Mouse (Mus musculus): Measurements from ENCODE around the gene Fgfr2.
"Not testable (repeated sequence)": the region's sequence is repeated elsewhere in the genome, so short reads cannot be mapped to it uniquely, and the experiment has no call there.

Gene Fgfr2

GRCm38 (mm10) chr7:130546791-130547484 is 2576.2 kb downstream of the Fgfr2 start:
- DNase-seq (ENCODE audit: low read depth): peak; percentile 94

GRCm38 (mm10) chr7:130546421-130546790 is 2576.7 kb downstream of the Fgfr2 start:
- DNase-seq (ENCODE audit: low read depth): no peak

GRCm38 (mm10) chr7:130545893-130546292 is 2577.3 kb downstream of the Fgfr2 start:
- DNase-seq (ENCODE audit: low read depth): no peak

- DNase-seq (ENCODE audit: low read depth): no peak
Measured at GRCm38 (mm10) chr7:130545401-130545800, 2577.7 kb downstream of the Fgfr2 start.

- no peak for DNase-seq (ENCODE audit: low read depth)
Measured at GRCm38 (mm10) chr7:130543181-130543580, 2580.0 kb downstream of the Fgfr2 start.

- no peak for DNase-seq (ENCODE audit: low read depth)
Measured at GRCm38 (mm10) chr7:130540176-130540575, 2583.0 kb downstream of the Fgfr2 start.

- no peak for DNase-seq (ENCODE audit: low read depth)
Measured at GRCm38 (mm10) chr7:130537068-130537467, 2586.1 kb downstream of the Fgfr2 start.

GRCm38 (mm10) chr7:130535174-130535573 is 2588.0 kb downstream of the Fgfr2 start:
- DNase-seq (ENCODE audit: low read depth): peak; percentile 65

DNA sequence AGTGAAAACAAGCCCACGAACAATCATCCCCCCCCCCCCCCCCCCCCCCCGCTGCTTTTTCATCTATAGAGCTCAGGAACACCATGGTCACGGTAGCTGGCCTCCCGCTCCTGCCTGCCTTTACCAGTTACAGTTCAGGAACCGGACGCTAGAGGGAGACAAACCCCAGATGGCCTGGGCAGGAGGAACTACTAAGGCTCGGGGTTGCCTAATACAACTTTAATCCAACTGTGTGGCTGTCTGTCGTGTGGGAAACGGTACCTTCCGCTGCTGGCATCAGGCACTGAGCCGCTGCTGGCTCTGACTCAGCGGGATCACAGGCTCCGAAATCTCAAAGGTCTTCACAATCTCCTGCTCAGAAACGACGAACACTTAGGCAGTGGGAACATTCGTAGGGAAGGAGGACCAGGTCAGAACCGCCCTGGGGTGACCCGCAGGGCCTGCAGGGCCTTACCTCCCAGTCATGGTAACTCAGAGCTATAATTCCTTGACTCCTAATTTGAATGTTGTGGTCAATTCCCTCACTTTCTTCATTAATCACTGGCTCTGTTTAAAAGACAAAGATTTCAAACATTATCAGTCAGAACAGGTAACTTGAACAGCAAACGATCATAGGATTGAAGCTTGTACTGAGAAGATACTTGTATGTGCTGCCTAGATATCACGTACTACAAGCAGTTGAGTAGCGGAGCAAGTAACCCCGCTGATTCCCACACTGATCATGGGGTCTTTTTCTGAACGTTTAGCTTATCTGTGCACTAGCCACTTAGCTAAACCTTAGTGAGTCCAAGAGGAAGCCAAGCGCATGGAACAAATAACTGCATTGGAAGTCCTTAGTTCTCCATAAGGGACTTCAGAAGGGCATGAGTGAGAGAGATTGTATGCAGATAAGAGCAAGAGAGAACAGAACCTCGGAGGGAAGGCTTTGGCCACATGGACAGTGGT is 2589.6 kb downstream of the Fgfr2 start:
- peak; percentile 93 for DNase-seq (ENCODE audit: low read depth)

GRCm38 (mm10) chr7:130531138-130531537 is 2592.0 kb downstream of the Fgfr2 start:
- not testable (repeated sequence) for DNase-seq (ENCODE audit: low read depth)

DNA sequence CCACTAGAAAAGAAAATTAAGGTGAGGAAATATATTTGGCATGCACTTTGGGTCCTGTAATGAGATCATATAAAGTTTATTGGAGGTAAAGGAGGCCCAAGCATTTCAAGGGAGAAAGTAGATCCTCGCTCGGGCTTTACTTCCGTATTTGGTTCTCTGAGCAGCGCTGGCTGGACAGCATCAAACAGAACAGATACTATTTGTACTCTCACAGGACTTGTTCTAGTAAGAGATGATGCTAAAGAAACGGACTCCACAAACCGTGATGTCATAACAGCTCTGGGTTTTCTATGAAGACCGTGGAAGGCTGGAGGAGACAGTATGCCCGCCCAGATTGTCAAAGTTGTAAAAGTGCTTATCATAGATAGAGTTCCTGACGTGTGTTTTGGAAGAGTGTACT is 2595.8 kb downstream of the Fgfr2 start:
- no peak for DNase-seq (ENCODE audit: low read depth)

- no peak for DNase-seq (ENCODE audit: low read depth)
Measured at GRCm38 (mm10) chr7:130523451-130523850, 2599.7 kb downstream of the Fgfr2 start.

DNA sequence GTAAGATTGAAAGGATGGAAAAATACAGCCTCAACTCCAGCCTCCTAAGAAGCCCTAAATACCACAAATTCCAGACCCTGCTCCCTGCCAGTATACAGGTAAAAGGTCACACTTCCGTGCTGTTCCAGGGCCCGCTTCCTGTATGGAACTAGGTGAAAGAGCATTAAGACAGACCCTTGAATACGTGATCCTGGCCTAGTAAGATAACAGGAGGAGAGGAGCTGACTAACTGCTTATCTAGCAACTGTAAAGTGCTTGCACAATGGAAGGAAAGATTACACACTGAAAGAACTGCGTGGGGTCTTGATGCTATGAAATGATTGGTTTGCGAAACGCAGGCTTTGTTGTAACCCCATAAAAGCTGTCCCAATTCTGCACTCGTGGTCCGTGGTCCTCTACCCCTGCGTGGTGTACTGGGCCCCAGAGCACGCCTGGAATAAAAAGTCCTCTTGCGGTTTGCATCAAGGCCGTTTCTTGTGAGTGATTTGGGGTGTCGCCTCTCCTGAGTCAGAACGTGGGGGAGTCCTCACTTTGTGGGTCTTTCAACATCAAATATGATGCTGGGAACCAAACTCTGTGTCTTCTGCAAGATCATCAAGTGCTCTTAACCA is 2602.2 kb downstream of the Fgfr2 start:
- DNase-seq (ENCODE audit: low read depth): no peak

DNA sequence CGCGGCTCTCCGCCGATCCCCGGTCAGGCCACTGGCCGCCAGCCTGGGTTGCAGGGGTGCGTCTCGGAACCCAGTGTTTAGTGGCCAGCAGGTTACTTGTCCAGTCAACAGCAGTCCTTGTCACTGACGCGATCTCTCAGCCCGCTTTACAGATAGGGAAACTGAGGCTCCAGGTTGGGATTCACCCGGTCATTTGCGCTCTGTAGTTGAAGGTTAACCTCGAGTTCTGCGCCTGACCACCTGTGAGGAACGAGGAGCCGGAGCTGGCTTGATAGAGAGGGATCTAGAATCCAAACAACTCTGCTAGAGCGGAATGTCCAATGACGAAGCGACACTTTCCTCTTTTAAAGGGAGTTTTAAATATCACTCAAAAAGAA is 2603.1 kb downstream of the Fgfr2 start, which contains the start of gene Ate1:
TSS of gene Ate1 (minus strand) at position 321 of the 377 bp plus-strand sequence.
- no peak for DNase-seq (ENCODE audit: low read depth)

GRCm38 (mm10) chr7:130519096-130520048 is 2603.8 kb downstream of the Fgfr2 start:
- peak; percentile 99 for DNase-seq (ENCODE audit: low read depth)

GRCm38 (mm10) chr7:130518213-130519095 is 2604.7 kb downstream of the Fgfr2 start:
- DNase-seq (ENCODE audit: low read depth): no peak

DNA sequence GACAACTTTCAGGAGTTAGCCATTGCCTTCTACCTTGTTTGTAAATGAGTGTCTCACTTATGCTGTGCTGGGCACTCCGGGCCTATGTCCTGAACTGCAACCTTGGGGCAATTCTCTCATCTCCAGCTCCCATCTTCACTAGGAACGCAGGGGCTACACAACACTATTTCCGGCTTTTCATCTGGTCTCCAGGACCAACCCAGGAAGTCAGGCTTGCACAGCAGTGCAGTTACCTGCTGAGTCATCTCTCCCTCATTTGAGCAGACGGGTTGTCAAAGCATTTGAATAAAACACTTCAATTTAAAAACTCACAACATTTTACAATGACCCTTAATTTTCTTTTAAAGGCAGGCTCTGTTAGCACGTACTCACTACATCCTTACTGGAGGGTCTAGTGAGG is 2612.9 kb downstream of the Fgfr2 start:
- no peak for DNase-seq (ENCODE audit: low read depth)

DNA sequence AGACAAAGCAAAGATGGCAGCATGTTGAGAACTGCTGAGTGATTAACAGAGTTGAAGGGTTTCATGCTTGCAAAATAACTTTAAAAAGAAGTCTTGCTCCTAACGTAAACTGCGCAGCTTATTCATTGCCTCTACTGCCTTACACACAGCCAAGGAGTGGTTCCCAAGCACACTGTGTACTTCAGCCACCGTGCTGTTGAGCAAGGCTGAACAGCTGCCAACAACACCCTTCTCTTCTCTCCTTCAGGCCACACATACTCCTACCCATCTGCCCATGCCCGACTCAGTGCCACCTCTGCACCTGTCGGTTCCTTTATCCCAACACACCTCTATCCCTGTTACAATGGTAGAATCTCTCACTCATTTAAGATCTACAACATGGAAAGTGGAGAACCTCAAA is 2620.1 kb downstream of the Fgfr2 start:
- DNase-seq (ENCODE audit: low read depth): no peak

GRCm38 (mm10) chr7:130501499-130501898 is 2621.7 kb downstream of the Fgfr2 start:
- DNase-seq (ENCODE audit: low read depth): no peak

DNA sequence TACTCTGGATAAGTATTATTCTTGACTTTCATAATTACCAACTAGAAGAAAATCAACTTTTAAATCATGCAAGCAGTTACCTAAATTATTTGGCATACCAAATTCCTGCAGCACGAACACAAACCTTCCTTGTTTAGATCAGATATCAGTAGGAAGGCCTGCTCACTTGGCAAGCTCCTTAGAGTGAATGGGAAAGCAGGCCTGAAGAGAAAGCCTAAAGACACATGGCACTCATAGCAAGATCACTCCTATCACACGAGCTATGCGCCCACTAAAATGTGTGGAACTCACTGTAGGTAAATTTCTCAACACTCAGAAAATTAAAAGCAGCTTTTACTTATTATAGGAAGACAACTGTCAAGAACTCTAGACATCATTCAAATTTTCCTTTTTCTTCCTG is 2629.8 kb downstream of the Fgfr2 start:
- peak; percentile 28 for DNase-seq (ENCODE audit: low read depth)

DNA sequence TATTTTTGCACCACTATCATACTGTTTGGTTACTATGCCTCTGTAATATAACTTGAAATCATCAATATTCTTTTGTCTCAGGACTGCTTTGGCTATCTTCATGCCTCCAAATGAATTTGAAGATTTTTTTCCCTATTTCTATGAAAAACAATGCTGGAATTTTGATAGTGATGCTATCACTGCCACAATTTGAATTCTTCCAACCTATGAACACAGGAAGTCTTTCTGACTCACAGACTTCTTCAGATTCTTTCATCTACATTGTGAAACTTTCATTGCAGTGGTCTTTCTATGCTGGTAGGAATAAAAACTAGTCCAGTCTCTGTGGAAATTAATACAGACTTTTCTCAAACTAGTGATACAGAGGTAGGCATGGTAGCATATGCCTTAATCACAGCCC is 2631.1 kb downstream of the Fgfr2 start:
- DNase-seq (ENCODE audit: low read depth): no peak

Data from NIH3T3 (cell line).